Mouse (Mus musculus) lung, postnatal 10 days (tissue): ENCODE measurements around the gene Kpnb1.

Experiments used
- DNase-seq: peaks from one replicate; pipeline ENCODE4 v3.0.0; 2021

Kpnb1 gene

GRCm38 (mm10) chr11:97185704-97186614 lies 1.7 kb downstream of the Kpnb1 start:
- DNase-seq, result no peak

DNA sequence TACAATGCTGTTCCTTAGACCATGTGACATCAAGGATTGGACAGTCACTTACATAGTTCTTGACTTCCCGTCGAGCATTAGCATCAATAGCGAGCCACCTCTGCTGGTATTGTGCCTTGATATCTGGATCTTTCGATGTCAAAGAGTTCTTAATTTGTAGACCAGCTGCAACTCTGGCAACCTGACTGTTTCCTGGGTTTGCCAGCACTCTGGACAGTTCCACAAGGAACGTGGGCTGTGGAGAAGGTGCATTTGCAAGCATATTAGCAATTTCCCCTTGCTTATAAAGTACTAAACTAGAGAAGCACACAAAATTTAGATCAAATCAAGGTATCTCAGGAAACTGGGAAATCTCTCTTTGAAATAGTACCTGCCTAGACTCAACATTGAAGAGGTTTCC lies 2.8 kb downstream of the Kpnb1 start:
- DNase-seq, result no peak

GRCm38 (mm10) chr11:97182446-97182845 lies 5.2 kb downstream of the Kpnb1 start:
- no peak for DNase-seq

- DNase-seq, result no peak
Measured at GRCm38 (mm10) chr11:97181061-97181460, 6.6 kb downstream of the Kpnb1 start.

- no peak for DNase-seq
Measured at GRCm38 (mm10) chr11:97178198-97178597, 9.5 kb downstream of the Kpnb1 start.

- DNase-seq, result peak; percentile 64
Measured at GRCm38 (mm10) chr11:97176851-97177250, 10.8 kb downstream of the Kpnb1 start.

DNA sequence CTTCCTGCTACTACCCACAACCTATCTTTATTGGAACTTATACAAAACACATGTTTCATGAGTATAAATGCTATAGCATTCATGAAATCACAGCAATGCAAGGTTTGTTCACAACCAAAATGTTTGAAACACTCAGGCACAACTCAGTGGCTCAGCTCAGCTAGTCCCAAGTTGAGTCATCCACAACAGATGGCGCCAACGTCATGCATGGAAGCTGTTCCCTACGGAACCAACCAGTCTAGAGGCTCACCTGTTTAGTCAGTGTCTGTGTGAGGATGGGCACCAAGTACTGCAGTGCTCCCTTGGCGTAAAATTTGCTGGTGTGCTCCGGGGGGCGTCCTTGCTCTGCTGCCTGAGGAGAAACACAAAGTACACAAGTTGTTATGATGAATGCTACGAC lies 12.2 kb downstream of the Kpnb1 start:
- DNase-seq, result no peak

- DNase-seq, result no peak
Measured at GRCm38 (mm10) chr11:97160341-97160740, 27.3 kb downstream of the Kpnb1 start.

- no peak for DNase-seq
Measured at GRCm38 (mm10) chr11:97156999-97157398, 30.7 kb downstream of the Kpnb1 start.

- DNase-seq, result no peak
Measured at GRCm38 (mm10) chr11:97152662-97153287, 34.9 kb downstream of the Kpnb1 start.

DNA sequence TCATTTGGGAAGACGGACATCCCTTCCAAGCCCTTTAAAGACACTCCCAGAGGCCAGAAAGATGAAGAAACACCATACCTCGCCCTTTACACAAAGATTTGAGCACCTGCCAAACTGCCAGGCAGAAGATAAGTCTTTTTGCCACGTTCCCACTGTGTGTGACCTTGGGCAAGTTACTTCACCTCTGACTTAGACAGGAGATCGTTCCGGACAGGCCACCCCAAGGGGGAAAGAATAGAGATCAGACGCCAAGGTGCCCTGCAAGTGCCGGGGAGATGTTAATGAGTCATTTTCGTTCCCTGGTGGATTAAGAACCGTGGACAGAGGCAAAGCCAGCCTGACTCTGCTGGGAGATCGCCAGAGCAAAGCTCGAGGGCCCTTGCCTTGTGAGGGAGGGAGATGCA lies 35.7 kb downstream of the Kpnb1 start:
- peak; percentile 67 for DNase-seq

DNA sequence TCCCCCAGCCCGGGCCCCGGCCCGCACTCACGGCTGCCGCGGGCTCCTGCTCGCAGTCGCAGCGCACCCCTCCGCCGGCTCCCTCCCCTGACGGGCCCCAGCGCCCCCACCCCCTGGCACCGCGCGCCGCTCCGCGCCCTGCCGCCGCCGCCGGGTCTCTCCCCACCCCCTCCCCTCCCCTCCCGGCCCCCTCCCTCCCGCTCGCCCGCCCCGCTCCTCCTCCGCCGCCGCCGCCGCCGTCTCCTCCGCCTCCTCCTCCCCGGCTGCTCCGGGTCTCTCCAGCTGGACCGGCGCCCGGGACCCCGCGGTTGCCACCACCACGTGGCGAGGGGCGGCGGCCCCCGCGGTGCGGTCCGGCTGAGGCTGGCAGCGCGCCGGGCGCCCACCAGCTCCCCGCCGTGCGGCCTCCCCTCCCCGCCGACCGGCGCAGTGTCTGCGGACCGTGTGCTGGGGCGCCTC lies 36.3 kb downstream of the Kpnb1 start, which contains the start of gene Tbkbp1:
Gene Tbkbp1, minus strand, starts transcription at position 153 of the 459 bp plus-strand sequence.
- DNase-seq, result peak; percentile 52

GRCm38 (mm10) chr11:97150411-97151330 lies 37.0 kb downstream of the Kpnb1 start:
- DNase-seq, result peak; percentile 84

DNA sequence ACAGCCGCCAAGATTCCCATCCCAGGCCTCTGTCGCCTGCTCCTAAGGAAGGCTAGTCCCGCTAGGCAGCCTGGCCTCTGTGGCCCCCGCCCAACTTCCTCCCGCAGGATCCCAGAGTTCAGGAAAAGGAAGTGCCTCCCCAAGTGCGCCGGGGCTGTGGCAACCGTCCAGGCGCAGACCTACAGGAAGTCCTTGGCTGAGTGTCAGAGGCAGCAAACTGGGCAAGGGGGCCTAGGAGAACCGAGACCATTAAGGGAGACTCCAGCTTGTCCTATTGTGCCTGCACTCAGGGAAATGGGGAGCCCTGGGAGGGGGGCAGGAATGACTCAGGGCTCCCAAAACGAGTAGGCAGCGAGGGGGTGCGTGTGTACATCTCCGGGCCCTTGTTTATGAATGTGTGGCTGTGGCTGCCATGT lies 37.7 kb downstream of the Kpnb1 start:
- peak; percentile 93 for DNase-seq

- no peak for DNase-seq
Measured at GRCm38 (mm10) chr11:97149026-97149425, 38.7 kb downstream of the Kpnb1 start.

DNA sequence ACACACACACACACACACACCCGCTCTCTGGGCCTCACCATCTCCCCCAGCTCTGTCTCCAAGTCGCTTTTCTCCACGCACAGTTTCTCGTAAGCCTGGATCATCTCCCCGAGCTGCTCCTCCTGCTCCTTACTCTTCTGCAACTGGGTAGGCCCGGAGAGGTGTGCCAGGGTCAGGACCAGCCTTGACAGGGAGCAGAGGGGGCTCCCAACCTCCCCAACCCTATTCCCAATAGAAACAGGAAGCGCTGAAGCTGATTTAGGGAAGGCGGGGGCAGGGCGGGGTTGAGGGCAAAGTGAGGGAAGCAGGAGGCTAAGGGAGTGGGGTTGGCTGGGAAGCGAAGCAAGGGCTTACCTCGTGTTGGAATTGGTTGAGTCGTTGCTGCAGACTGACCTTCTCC lies 39.1 kb downstream of the Kpnb1 start:
- no peak for DNase-seq

GRCm38 (mm10) chr11:97147333-97147732 lies 40.3 kb downstream of the Kpnb1 start:
- no peak for DNase-seq

DNA sequence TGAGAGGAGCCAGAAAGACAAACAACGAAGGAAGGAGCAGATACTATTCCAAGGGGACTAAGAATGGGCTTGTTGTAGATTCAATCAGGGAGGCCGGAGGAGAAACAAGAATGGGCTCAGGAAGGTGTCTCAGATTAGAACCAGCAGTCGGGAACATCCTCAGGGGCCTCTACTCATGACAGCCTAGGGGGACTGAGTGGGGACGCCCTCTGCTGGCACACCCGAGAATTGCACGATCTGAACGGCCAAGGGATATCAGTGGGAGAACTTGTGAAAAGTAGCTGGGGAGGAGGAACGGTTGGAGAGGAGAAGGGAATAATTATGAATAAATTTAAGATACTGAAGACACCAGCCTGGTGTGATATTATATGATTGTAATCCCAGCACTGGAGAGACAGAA lies 41.0 kb downstream of the Kpnb1 start:
- DNase-seq, result peak; percentile 88

GRCm38 (mm10) chr11:97145951-97146350 lies 41.7 kb downstream of the Kpnb1 start:
- DNase-seq, result no peak

- DNase-seq, result no peak
Measured at GRCm38 (mm10) chr11:97145320-97145719, 42.4 kb downstream of the Kpnb1 start.

- DNase-seq, result no peak
Measured at GRCm38 (mm10) chr11:97143196-97143900, 44.3 kb downstream of the Kpnb1 start.

- peak; percentile 62 for DNase-seq
Measured at GRCm38 (mm10) chr11:97142159-97142608, 45.5 kb downstream of the Kpnb1 start.
